Mouse (Mus musculus) kidney, adult 2 months (tissue): ENCODE data around the gene Gm5868.

Source experiments
- CTCF ChIP-seq: fragments of 200-500 bp; conservative IDR thresholded peaks from 2 replicates; pipeline ENCODE4 v1.5.1; 2011; ENCODE audit warnings: low read depth, mild to moderate bottlenecking, control low read depth, low read length, moderate library complexity, mixed read lengths; ENCODE audit not compliant: insufficient read depth, insufficient read length
- POLR2A ChIP-seq: fragments of 200-500 bp; IDR thresholded peaks from one replicate; pipeline ENCODE4 v1.6.1; 2011; ENCODE audit warnings: low read depth, low read length, control low read depth

DNA sequence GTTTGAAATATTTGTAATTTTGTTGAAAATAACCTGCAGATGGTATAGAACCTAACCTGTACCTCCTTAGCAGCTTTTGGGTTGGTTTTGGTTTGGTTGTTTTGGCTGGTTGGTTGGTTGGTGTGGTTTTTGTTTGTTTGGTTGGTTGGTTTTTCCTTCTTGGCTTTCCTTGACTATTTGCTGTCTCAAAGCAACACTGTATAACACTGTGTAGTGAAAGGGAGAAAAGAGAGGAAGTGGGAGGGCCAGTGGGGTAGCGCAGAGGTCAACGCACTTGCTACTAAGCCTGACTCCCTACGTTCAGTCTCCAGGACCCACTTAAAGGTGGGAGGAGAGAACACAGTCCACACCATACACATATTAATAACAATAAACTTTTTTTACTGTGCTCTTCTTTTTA is 49.2 kb upstream of the Gm5868 start:
- no peak for TF ChIP-seq CTCF
- TF ChIP-seq POLR2A, result no peak
